In the genomic region with DNA sequence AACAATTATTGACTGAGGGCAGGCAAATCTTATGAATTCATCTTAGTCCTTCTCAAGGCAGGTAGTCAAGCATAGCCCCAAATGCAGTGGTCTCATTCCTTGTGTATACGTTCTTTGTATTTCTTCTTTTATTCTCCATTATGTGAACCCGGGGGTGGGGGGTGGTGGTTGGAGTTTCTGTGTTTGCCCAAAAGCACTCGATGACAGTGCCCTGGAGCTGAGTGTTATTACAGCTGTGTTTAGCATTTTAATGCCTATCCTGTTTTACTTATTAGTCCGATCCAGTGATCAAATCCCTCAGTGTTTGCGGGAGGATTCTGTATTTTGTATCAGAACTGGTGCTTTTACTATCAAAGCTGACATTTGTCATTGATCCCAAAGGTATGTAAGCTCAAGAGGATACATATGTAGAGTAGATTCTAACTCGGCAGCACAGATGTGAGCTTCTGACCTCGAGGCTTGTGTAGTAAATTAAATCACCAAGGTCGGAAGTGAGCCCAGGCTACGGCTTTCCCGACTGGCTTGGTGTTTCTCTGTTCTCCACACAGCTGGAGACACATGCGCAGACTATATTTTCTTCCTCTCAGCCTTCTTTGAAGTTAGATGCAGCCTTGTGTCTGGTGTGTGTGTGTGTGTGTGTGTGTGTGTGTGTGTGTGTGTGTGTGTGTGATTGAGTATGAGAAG, we compare ENCODE assay signal across 13 mouse cellular contexts.
A peak's percentile ranks its signal among the peaks of the same experiment; 100 is the strongest.
DNase-seq lines count a peak whose midpoint lies in the region; ATAC-seq lines count a peak whose summit lies in the region.
"Had no signal": no experiment of that assay in that cellular context is flagged by ENCODE, and none has a peak within 500 bp of the region (broad histone marks: within the 10 kb centered on the region; RNA-seq: fewer than 3 reads in every experiment).

No protein-coding gene starts in this region.

- no peak overlapping the region for H3K9ac ChIP-seq in forebrain, embryonic 16.5 days (replicated peaks; ENCODE audit: low read depth, low read length)
- H3K9ac ChIP-seq in forebrain, embryonic 14.5 days (ENCODE audit: low read length), result no peak overlapping the region
- H3K9ac ChIP-seq in neural tube, embryonic 12.5 days, result no peak overlapping the region
- no peak overlapping the region for H3K9ac ChIP-seq in neural tube, embryonic 15.5 days (replicated peaks)
- H3K9ac ChIP-seq in heart, embryonic 11.5 days (ENCODE audit: low read depth, low read length), result no peak overlapping the region

- 78% methylated on average over 11 of the region's 11 CpGs for WGBS in forebrain, embryonic 16.5 days
- 82% methylated on average over 11 of the region's 11 CpGs for WGBS in forebrain, embryonic 14.5 days
- 60% methylated on average over 11 of the region's 11 CpGs for WGBS in neural tube, embryonic 12.5 days
- WGBS in neural tube, embryonic 15.5 days, result 62% methylated on average over 11 of the region's 11 CpGs
- 63% methylated on average over 11 of the region's 11 CpGs for WGBS in limb, embryonic 10.5 days
- WGBS in heart, embryonic 11.5 days (ENCODE audit: insufficient replicate concordance), result 68% methylated on average over 11 of the region's 11 CpGs

- no peak for ATAC-seq in forebrain, embryonic 16.5 days
- no peak for ATAC-seq in forebrain, embryonic 14.5 days
- no peak for ATAC-seq in neural tube, embryonic 12.5 days (ENCODE audit: low FRiP score, low read depth)
- no peak for ATAC-seq in neural tube, embryonic 15.5 days (ENCODE audit: low FRiP score)
- ATAC-seq in heart, embryonic 11.5 days (replicated peaks; ENCODE audit: insufficient number of reproducible peaks, low FRiP score, low TSS enrichment), result no peak

- H3K36me3 ChIP-seq in forebrain, embryonic 16.5 days (ENCODE audit: control insufficient read depth, insufficient read depth), result no peaks in the 10 kb centered on the region
- H3K36me3 ChIP-seq in forebrain, embryonic 14.5 days (ENCODE audit: control insufficient read depth, insufficient read depth, low read length), result no peaks in the 10 kb centered on the region
- H3K36me3 ChIP-seq in neural tube, embryonic 12.5 days, result no peaks in the 10 kb centered on the region
- no peaks in the 10 kb centered on the region for H3K36me3 ChIP-seq in neural tube, embryonic 15.5 days
- H3K36me3 ChIP-seq in limb, embryonic 10.5 days, result no peaks in the 10 kb centered on the region
- no peaks in the 10 kb centered on the region for H3K36me3 ChIP-seq in heart, embryonic 11.5 days (ENCODE audit: control insufficient read depth, insufficient read depth, low read length)

- H3K27ac ChIP-seq in forebrain, embryonic 16.5 days (ENCODE audit: low read length), result peak overlapping the region; percentile 37; the same call in 1 of the 2 replicates
- H3K27ac ChIP-seq in forebrain, embryonic 14.5 days (ENCODE audit: low read depth, low read length), result no peak overlapping the region
- no peak overlapping the region for H3K27ac ChIP-seq in neural tube, embryonic 12.5 days
- no peak overlapping the region for H3K27ac ChIP-seq in neural tube, embryonic 15.5 days (replicated peaks)
- H3K27ac ChIP-seq in limb, embryonic 10.5 days, result peak overlapping the region; percentile 58
- H3K27ac ChIP-seq in heart, embryonic 11.5 days (ENCODE audit: low read depth, low read length), result no peak overlapping the region

- no peaks in the 10 kb centered on the region for H3K27me3 ChIP-seq in forebrain, embryonic 16.5 days (replicated peaks; ENCODE audit: control insufficient read depth, insufficient read depth, low read length)
- no peaks in the 10 kb centered on the region for H3K27me3 ChIP-seq in forebrain, embryonic 14.5 days (replicated peaks; ENCODE audit: control insufficient read depth, insufficient read depth, low read length)
- H3K27me3 ChIP-seq in neural tube, embryonic 12.5 days (replicated peaks), result no peaks in the 10 kb centered on the region
- H3K27me3 ChIP-seq in neural tube, embryonic 15.5 days (replicated peaks), result no peaks in the 10 kb centered on the region
- H3K27me3 ChIP-seq in limb, embryonic 10.5 days (ENCODE audit: low read depth, poor library complexity, severe bottlenecking), result no peaks in the 10 kb centered on the region
- H3K27me3 ChIP-seq in heart, embryonic 11.5 days (ENCODE audit: control insufficient read depth, insufficient read depth, low read length), result no peaks in the 10 kb centered on the region

- DNase-seq in forebrain, embryonic 14.5 days (ENCODE audit: low spot score), result no peak
- DNase-seq in limb, embryonic 10.5 days (ENCODE audit: low spot score), result no peak
- no peak for DNase-seq in heart, postnatal 4 days
- no peak for DNase-seq in gastrocnemius, adult 18-20 months (ENCODE audit: low spot score)
- DNase-seq: cerebellum, adult 9-10 months; gastrocnemius, postnatal 36 days; kidney, postnatal 14 days; lung, adult 18-20 months had no signal

- H3K9me3 ChIP-seq in forebrain, embryonic 16.5 days (ENCODE audit: control insufficient read depth, low read length), result no peaks in the 10 kb centered on the region
- H3K9me3 ChIP-seq in forebrain, embryonic 14.5 days (replicated peaks; ENCODE audit: control insufficient read depth, low read length), result no peaks in the 10 kb centered on the region
- H3K9me3 ChIP-seq in neural tube, embryonic 12.5 days, result no peaks in the 10 kb centered on the region
- H3K9me3 ChIP-seq in neural tube, embryonic 15.5 days (replicated peaks), result no peaks in the 10 kb centered on the region
- H3K9me3 ChIP-seq in limb, embryonic 10.5 days (replicated peaks), result no peaks in the 10 kb centered on the region
- no peaks in the 10 kb centered on the region for H3K9me3 ChIP-seq in heart, embryonic 11.5 days (replicated peaks; ENCODE audit: control insufficient read depth, low read length)

- no peak overlapping the region for H3K4me3 ChIP-seq in forebrain, embryonic 16.5 days (replicated peaks; ENCODE audit: low read length)
- no peak overlapping the region for H3K4me3 ChIP-seq in forebrain, embryonic 14.5 days (ENCODE audit: low read depth, low read length)
- H3K4me3 ChIP-seq in neural tube, embryonic 12.5 days, result no peak overlapping the region
- H3K4me3 ChIP-seq in neural tube, embryonic 15.5 days (replicated peaks), result no peak overlapping the region
- H3K4me3 ChIP-seq in limb, embryonic 10.5 days, result no peak overlapping the region
- H3K4me3 ChIP-seq in heart, embryonic 11.5 days (ENCODE audit: low read depth, low read length), result no peak overlapping the region
- H3K4me3 ChIP-seq: erythroblast, embryonic 14.5 days had no signal

- peaks cover 12% of the 10 kb centered on the region; the same call in 1 of the 2 replicates for H3K4me1 ChIP-seq in forebrain, embryonic 16.5 days (replicated peaks; ENCODE audit: control insufficient read depth, insufficient read depth, low read length)
- peaks cover 3% of the 10 kb centered on the region; the same call in 1 of the 2 replicates for H3K4me1 ChIP-seq in forebrain, embryonic 14.5 days (ENCODE audit: control insufficient read depth, insufficient read depth, low read length)
- no peaks in the 10 kb centered on the region for H3K4me1 ChIP-seq in neural tube, embryonic 12.5 days
- H3K4me1 ChIP-seq in neural tube, embryonic 15.5 days, result peaks cover 2% of the 10 kb centered on the region; the same call in 1 of the 2 replicates
- peaks cover 27% of the 10 kb centered on the region for H3K4me1 ChIP-seq in limb, embryonic 10.5 days
- peaks cover 9% of the 10 kb centered on the region for H3K4me1 ChIP-seq in heart, embryonic 11.5 days (ENCODE audit: control insufficient read depth, insufficient read depth, low read length)

- no peak overlapping the region for H3K4me2 ChIP-seq in forebrain, embryonic 16.5 days (ENCODE audit: low read length)
- no peak overlapping the region for H3K4me2 ChIP-seq in forebrain, embryonic 14.5 days (ENCODE audit: low read length)
- 0 out of 2 replicates have a peak overlapping the region, but pooled peaks have one; percentile 1 for H3K4me2 ChIP-seq in neural tube, embryonic 12.5 days (replicated peaks)
- no peak overlapping the region for H3K4me2 ChIP-seq in neural tube, embryonic 15.5 days
- H3K4me2 ChIP-seq in heart, embryonic 11.5 days, result no peak overlapping the region

Comparison
In these comparisons a context has a peak if more than half of its experiments do, and no peak if none do; other contexts are left out.
1. H3K27ac ChIP-seq: peak in forebrain, embryonic 16.5 days (single experiment) and limb, embryonic 10.5 days (single experiment); none in forebrain, embryonic 14.5 days (single experiment), neural tube, embryonic 12.5 days (single experiment), neural tube, embryonic 15.5 days (single experiment) and heart, embryonic 11.5 days (single experiment).